Mouse (Mus musculus) intestine, embryonic 15.5 days (tissue): ENCODE measurements at regions not wholly inside any gene's neighbourhood (a gene's known extent, or its start where the extent isn't known, plus 50 kb on each side); places are given as distances from the start of the nearest gene placed in this dataset.

ENCODE experiments used
- ATAC-seq: fragments of 200-750 bp; cut with Nextera tagmentation; 2 replicates; pipeline ENCODE4 v1.8.0; 2017; ENCODE audit warnings: moderate TSS enrichment, moderate library complexity
- H3K27ac ChIP-seq: fragments of 300-500 bp; sonication (generic); 2 replicates; pipeline ENCODE4 v1.5.1; 2015; ENCODE audit warnings: mild to moderate bottlenecking, inconsistent platforms
- H3K27me3 ChIP-seq: fragments of 300-500 bp; sonication (generic); replicated peaks from 2 replicates; pipeline ENCODE4 v1.6.1; 2015; ENCODE audit warnings: inconsistent platforms
- H3K36me3 ChIP-seq: fragments of 300-500 bp; sonication (generic); 2 replicates; pipeline ENCODE4 v1.6.1; 2015; ENCODE audit warnings: inconsistent platforms
- H3K4me1 ChIP-seq: fragments of 300-500 bp; sonication (generic); replicated peaks from 2 replicates; pipeline ENCODE4 v1.6.1; 2015; ENCODE audit warnings: inconsistent platforms
- H3K4me2 ChIP-seq: fragments of 300-500 bp; sonication (generic); replicated peaks from 2 replicates; pipeline ENCODE4 v1.6.1; 2015; ENCODE audit warnings: mild to moderate bottlenecking, inconsistent platforms
- H3K4me3 ChIP-seq: fragments of 300-500 bp; sonication (generic); replicated peaks from 2 replicates; pipeline ENCODE4 v1.5.1; 2015; ENCODE audit warnings: inconsistent platforms
- H3K9ac ChIP-seq: fragments of 300-500 bp; sonication (generic); 2 replicates; pipeline ENCODE4 v1.6.1; 2015; ENCODE audit warnings: inconsistent platforms
- H3K9me3 ChIP-seq: fragments of 300-500 bp; sonication (generic); 2 replicates; pipeline ENCODE4 v1.6.1; 2016; ENCODE audit warnings: inconsistent platforms
- WGBS: fragments of 180-500 bp; shearing (Covaris S2); methylation state at CpG from one replicate; pipeline ENCODE4 v1.1.7; 2015; 5-methylcytosine and 5-hydroxymethylcytosine counted together

DNA sequence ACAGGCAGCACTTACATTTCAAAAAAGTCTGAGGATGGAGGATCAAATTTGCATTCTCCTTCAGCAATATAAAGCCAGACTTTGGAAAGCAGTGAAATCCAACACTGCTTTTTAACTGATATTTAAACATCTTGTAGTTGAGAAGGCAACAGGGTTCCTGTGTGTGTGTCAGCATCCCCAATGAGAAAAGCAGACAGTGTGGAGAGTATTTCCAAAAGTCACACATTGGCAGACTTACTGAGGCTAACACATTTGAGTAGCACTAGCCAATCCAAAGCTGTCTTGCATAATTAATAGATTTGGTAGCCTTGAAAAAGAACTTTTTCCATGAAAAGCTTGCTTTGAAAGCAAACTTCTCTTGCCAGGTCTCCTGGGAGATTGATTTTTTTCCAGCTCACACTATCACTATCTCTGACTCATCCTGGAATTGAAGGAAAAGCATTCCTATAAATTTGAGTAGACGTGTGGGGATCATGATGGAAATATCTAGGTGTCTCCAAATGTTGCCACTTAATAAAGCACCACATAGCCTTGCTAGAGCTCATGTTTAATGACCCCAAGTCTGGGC is 168.0 kb downstream of the Ibtk start:
- Histone ChIP-seq H3K36me3 (no peaks in the 10 kb centered on the region), H3K9me3 (no peaks in the 10 kb centered on the region), H3K27ac (no peak overlapping the region), H3K27me3 (no peaks in the 10 kb centered on the region), H3K9ac (no peak overlapping the region), H3K4me2 (no peak overlapping the region), H3K4me3 (no peak overlapping the region), H3K4me1 (no peaks in the 10 kb centered on the region)
- WGBS = 60% methylated on average over 1 of the region's 1 CpGs
- no peak for ATAC-seq

DNA sequence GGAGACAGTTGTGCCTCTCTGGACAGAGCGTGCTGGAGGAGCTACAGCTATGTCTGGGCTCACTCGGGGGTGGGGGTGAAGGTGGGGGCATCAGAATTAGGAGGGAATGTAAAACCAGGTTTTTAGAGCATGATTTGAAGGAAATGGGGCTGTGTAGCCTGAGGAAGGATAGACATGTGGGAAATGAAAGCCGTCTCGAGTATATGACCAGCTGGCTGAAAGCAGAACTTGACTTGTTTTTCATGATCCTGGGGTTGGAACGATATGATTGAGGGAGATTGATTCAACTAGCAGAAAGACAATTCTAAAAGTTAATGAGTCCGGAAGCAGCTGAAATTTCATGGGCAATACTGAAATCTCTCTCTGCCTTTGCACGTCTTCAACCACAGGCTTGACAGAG is 171.3 kb downstream of the Ibtk start:
- no peak overlapping the region for H3K4me2 ChIP-seq
- no peak overlapping the region for H3K27ac ChIP-seq
- no peaks in the 10 kb centered on the region for H3K9me3 ChIP-seq
- H3K9ac ChIP-seq = no peak overlapping the region
- H3K36me3 ChIP-seq = no peaks in the 10 kb centered on the region
- H3K4me3 ChIP-seq = no peak overlapping the region
- ATAC-seq = no peak
- 86% methylated on average over 7 of the region's 7 CpGs for WGBS
- H3K27me3 ChIP-seq = no peaks in the 10 kb centered on the region
- no peaks in the 10 kb centered on the region for H3K4me1 ChIP-seq

DNA sequence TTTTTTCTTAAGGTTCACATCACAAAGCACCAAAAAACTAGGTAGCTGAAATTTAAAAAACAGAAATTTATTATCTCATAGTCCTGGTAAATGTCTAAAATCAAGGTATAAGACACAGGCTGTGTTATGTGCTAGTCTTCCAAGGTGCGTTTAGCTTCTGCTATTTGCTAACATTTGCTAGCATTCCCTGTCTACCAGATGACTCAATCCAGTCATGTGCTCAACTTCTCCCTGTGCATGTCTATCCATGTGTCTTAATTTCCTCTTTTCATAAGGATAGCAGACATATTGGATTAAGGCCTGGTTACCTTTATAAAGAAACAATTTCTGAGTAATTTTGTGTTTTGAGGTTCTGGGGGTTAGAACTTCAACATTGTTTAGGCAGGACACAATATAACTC is 171.8 kb downstream of the Ibtk start:
- Histone ChIP-seq H3K4me1 (no peaks in the 10 kb centered on the region), H3K9me3 (no peaks in the 10 kb centered on the region), H3K27ac (no peak overlapping the region), H3K4me2 (no peak overlapping the region), H3K4me3 (no peak overlapping the region), H3K36me3 (no peaks in the 10 kb centered on the region), H3K27me3 (no peaks in the 10 kb centered on the region), H3K9ac (no peak overlapping the region)
- ATAC-seq = no peak
- WGBS = 83% methylated on average over 1 of the region's 1 CpGs

DNA sequence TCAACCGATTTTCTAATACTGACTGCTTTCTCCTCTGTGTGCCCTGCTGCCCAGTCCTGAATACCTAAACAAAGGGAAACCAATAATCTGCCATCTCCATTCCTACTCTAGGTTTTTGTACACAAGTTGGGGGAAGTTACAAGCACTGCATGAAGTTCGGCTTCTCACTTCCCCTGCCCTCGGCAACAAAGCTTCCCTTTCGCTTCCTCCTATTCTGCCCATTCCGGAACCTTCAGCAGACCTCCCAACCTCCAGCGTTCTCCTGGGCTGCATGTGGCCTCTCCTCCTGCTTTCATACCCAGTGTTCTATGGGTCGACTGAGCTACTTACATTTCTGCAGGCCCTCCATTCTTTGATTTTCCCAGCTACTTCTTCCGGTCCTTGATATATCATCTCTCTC is 180.3 kb downstream of the Ibtk start:
- WGBS = 78% methylated on average over 8 of the region's 8 CpGs
- H3K9ac ChIP-seq = no peak overlapping the region
- no peak overlapping the region for H3K4me3 ChIP-seq
- ATAC-seq = no peak
- no peaks in the 10 kb centered on the region for H3K9me3 ChIP-seq
- no peaks in the 10 kb centered on the region for H3K27me3 ChIP-seq
- H3K4me2 ChIP-seq = no peak overlapping the region
- H3K4me1 ChIP-seq = no peaks in the 10 kb centered on the region
- no peak overlapping the region for H3K27ac ChIP-seq
- no peaks in the 10 kb centered on the region for H3K36me3 ChIP-seq

DNA sequence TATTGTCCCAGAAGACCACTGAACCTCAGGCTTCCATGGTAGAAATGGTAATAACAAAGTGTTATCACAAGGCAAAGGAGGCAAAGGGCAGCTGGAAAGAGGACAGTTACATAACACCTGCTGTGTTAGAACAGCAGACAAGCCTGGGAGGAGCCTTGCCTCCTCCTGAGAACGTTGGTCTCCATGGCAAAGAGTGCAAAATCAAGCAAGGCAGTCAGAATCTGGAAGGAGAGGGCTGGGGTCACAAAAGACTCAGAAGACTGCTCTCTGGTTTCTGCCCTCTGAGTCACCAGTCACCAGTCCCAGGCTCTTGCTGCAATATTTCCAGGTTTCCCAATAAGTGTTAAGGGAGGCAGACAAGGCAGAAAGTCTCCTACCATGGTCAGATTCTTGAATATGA is 197.3 kb downstream of the Ibtk start:
- Histone ChIP-seq H3K4me3 (no peak overlapping the region), H3K36me3 (no peaks in the 10 kb centered on the region), H3K9me3 (no peaks in the 10 kb centered on the region), H3K27ac (no peak overlapping the region), H3K9ac (no peak overlapping the region), H3K4me2 (no peak overlapping the region), H3K27me3 (no peaks in the 10 kb centered on the region), H3K4me1 (no peaks in the 10 kb centered on the region)
- ATAC-seq = peak; percentile 78
- WGBS = 50% methylated on average over 1 of the region's 1 CpGs

DNA sequence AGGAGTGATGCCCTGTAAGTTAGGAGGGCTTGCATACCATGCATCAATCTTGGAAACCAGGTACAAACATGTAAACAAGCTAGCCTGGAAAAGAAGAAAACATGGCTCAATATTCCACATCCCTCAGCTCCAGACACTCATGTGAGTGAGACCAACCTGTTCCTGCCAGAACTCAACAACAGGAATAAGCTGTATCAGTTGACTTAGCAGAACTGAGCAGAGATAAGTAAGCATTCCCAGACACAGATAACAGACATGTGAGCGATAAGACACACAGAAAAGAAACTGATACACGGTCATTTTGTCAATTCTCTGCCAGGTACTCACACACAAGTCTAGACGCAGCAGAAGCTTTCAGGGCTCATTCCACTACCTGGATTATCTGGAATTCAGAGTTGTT is 198.7 kb downstream of the Ibtk start:
- H3K9ac ChIP-seq = no peak overlapping the region
- H3K4me2 ChIP-seq = no peak overlapping the region
- no peaks in the 10 kb centered on the region for H3K27me3 ChIP-seq
- ATAC-seq = peak; percentile 86
- H3K36me3 ChIP-seq = no peaks in the 10 kb centered on the region
- no peaks in the 10 kb centered on the region for H3K4me1 ChIP-seq
- no peak overlapping the region for H3K4me3 ChIP-seq
- 73% methylated on average over 3 of the region's 3 CpGs for WGBS
- H3K9me3 ChIP-seq = no peaks in the 10 kb centered on the region
- H3K27ac ChIP-seq = no peak overlapping the region

DNA sequence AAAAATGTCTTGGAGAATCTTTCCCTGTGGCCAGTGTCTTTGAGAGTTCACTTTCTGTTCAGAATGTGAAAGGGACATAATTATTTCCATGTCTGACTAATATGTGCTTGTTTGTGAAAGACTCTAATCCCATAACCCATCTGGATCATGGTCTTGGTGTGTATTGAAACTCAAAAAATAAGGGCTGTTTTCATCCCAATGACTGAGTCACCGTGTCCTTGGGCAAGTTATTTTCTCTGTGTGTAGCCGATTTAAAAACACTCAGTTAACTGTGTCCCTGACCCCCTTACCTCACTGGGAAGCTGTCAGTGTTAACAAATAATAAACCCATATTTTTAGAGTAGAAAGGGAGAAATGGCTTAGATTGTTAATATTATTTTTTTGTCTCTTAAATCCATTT is 202.9 kb downstream of the Ibtk start:
- Histone ChIP-seq H3K4me3 (no peak overlapping the region), H3K9ac (no peak overlapping the region), H3K27me3 (no peaks in the 10 kb centered on the region), H3K9me3 (no peaks in the 10 kb centered on the region), H3K36me3 (no peaks in the 10 kb centered on the region), H3K4me2 (no peak overlapping the region), H3K27ac (no peak overlapping the region), H3K4me1 (no peaks in the 10 kb centered on the region)
- ATAC-seq = no peak
- 91% methylated on average over 2 of the region's 2 CpGs for WGBS

DNA sequence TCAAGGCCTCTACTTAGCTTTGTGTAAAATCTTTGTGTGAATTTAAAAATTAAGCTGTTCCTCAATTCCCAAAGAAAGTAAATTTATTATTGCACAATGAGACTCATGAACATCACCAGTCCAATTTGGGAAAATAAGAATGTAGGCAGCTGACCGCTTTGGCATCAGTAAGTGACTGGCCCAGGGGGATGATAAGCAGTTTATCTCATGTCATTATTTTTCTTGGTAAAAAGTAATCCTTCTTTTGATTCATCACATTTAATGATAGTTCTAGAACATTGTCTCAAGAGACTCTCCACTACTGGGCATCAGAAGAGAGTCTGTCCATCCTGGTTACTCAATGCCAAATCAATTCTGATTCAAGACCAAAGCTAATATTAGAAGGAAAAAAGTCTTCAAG is 203.6 kb downstream of the Ibtk start:
- no peak overlapping the region for H3K9ac ChIP-seq
- H3K9me3 ChIP-seq = no peaks in the 10 kb centered on the region
- 96% methylated on average over 1 of the region's 1 CpGs for WGBS
- H3K27ac ChIP-seq = no peak overlapping the region
- H3K36me3 ChIP-seq = no peaks in the 10 kb centered on the region
- no peak for ATAC-seq
- H3K4me3 ChIP-seq = no peak overlapping the region
- no peak overlapping the region for H3K4me2 ChIP-seq
- no peaks in the 10 kb centered on the region for H3K4me1 ChIP-seq
- H3K27me3 ChIP-seq = no peaks in the 10 kb centered on the region

DNA sequence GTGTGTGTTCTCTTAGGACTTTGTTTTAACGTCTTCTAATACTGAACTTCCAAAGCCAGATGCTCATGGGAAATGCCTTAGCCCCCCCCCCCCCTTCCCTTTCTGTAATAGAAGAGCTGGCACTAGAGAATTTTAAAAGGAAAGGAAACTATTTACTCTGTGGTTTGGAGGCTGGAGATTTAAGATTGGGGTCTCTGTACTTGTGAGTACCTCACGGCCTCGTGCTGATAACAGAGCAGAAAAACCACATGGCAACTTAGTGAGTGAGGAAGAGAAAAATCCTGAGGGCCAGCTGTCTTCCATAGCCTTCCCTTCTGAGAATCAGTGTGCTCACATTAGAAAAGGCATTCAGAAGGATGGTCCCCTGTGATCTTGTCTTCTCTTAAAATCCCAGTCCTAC is 210.6 kb downstream of the Ibtk start:
- 55% methylated on average over 3 of the region's 3 CpGs for WGBS
- ATAC-seq = no peak
- Histone ChIP-seq H3K4me1 (no peaks in the 10 kb centered on the region), H3K36me3 (no peaks in the 10 kb centered on the region), H3K9ac (no peak overlapping the region), H3K27me3 (no peaks in the 10 kb centered on the region), H3K9me3 (no peaks in the 10 kb centered on the region), H3K4me2 (no peak overlapping the region), H3K4me3 (no peak overlapping the region), H3K27ac (no peak overlapping the region)

DNA sequence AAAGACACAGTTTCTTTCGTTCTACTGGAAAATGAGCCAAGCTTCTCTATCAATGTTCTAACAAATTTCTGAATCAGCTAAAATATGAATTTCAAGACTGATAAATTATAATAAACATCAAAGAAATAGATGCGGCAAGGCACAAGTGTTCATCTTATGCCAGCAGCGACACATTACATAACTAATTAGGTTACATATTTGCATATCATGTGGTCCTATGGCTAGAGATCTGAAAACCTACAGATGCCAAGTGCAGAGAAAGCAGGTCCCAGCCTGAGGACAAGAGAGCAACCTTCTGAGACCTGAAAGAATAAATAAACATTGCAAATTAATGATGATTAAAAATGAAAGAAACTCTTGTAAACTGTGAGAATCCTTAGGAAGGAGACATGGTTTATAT is 201.3 kb upstream of the Tent5a start:
- Histone ChIP-seq H3K27me3 (no peaks in the 10 kb centered on the region), H3K4me1 (no peaks in the 10 kb centered on the region), H3K4me3 (no peak overlapping the region), H3K4me2 (no peak overlapping the region), H3K9me3 (no peaks in the 10 kb centered on the region), H3K9ac (no peak overlapping the region), H3K27ac (no peak overlapping the region), H3K36me3 (no peaks in the 10 kb centered on the region)
- WGBS = 88% methylated on average over 3 of the region's 3 CpGs
- no peak for ATAC-seq

DNA sequence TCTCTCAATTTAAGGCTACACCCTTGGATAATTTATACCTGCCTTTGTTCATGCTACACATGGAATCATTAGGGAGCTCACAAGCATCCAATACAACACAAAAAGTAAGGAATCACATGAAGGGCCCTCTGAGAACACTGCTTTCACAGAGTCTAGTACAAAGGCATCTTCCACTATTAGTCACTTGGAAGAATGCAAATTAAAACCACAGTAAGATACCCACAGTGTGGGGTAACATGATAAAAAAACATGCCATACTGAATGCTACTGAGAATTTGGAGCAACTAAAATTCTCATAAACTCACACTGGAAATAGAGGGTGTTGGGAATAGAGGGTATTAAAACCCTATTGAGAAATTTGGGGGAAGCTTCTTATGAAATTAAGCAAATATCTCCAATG is 197.6 kb upstream of the Tent5a start:
- Histone ChIP-seq H3K36me3 (no peaks in the 10 kb centered on the region), H3K4me1 (no peaks in the 10 kb centered on the region), H3K4me2 (no peak overlapping the region), H3K27me3 (no peaks in the 10 kb centered on the region), H3K4me3 (no peak overlapping the region), H3K27ac (no peak overlapping the region), H3K9me3 (no peaks in the 10 kb centered on the region), H3K9ac (no peak overlapping the region)
- no peak for ATAC-seq

DNA sequence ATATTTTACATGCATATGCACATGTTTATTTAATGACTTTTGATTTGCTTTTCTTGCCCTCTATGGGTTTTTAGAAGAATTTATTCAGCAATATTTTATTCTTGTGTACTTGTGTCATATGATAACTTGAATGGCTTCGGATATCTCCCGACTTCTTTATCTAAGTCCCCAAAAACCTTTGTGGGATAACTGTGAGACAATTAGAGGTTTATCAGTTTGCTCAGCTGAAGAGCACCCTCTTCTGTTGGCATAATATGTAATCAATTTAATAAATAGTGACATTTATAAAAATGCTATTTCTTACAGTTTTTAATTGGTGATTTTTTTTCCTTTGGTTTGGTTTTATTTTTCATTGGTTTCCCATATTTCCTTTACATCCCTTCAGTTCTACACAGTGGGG is 194.2 kb upstream of the Tent5a start:
- ATAC-seq = no peak
- no peak overlapping the region for H3K27ac ChIP-seq
- H3K4me2 ChIP-seq = no peak overlapping the region
- WGBS = 77% methylated on average over 2 of the region's 2 CpGs
- H3K27me3 ChIP-seq = no peaks in the 10 kb centered on the region
- no peak overlapping the region for H3K4me3 ChIP-seq
- H3K9ac ChIP-seq = no peak overlapping the region
- H3K36me3 ChIP-seq = no peaks in the 10 kb centered on the region
- no peaks in the 10 kb centered on the region for H3K9me3 ChIP-seq
- H3K4me1 ChIP-seq = no peaks in the 10 kb centered on the region

DNA sequence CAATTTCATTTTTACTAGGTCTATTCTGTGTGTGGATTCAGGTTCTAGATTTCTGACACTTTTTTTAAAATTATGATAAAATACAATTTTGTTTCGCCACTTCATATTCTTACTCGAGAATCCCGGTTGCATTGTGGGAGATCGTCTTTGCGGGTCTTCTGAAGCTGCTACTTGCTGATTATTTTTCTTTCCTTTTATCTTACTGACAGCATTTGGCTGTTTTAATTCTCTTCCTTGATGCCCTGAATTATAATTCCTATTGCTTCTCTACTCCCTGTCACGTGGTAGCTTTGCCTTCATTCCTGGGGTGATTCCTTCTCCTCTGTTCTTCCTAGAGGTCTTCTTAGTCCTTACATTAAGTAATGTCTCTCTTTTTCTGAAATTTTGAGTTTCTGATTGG is 193.8 kb upstream of the Tent5a start:
- Histone ChIP-seq H3K4me1 (no peaks in the 10 kb centered on the region), H3K27me3 (no peaks in the 10 kb centered on the region), H3K9me3 (no peaks in the 10 kb centered on the region), H3K27ac (no peak overlapping the region), H3K4me2 (no peak overlapping the region), H3K36me3 (no peaks in the 10 kb centered on the region), H3K9ac (no peak overlapping the region), H3K4me3 (no peak overlapping the region)
- no peak for ATAC-seq
- 86% methylated on average over 6 of the region's 6 CpGs for WGBS

DNA sequence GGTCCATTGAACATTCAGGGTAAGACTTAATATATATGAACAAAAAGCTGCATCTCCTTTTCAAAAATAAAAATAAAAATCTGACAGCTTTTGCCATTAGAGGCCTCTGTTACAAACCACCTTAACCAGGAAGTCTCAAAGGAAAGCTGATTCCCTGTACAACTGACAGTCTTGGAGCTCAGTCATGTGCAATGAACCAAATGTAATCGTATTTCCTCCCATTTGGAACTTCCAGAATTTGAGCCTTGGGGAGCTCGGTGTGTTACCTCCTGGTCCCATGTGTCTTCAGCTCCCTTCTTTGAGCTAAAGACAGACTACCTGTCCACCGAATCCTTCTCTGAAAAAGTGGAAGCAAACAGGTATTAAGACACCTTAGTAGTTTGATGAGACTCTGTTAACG is 171.9 kb upstream of the Tent5a start:
- no peak overlapping the region for H3K4me3 ChIP-seq
- WGBS = 87% methylated on average over 4 of the region's 4 CpGs
- ATAC-seq = no peak

More for the DNA sequence above, 171.9 kb upstream of the Tent5a start:
- Histone ChIP-seq H3K4me2 (no peak overlapping the region), H3K9ac (no peak overlapping the region), H3K27ac (no peak overlapping the region), H3K4me1 (no peaks in the 10 kb centered on the region), H3K27me3 (no peaks in the 10 kb centered on the region), H3K9me3 (no peaks in the 10 kb centered on the region), H3K36me3 (no peaks in the 10 kb centered on the region)
